Mouse (Mus musculus) MEL (cell line): ENCODE results near the gene Zfp949. TPM values are rescaled to one million over a fixed set of nuclear protein-coding genes. Genes with fewer than 3 reads are reported as not detected.

Source experiments
- DNase-seq: peaks from one replicate; pipeline ENCODE4 v3.0.0; 2011; ENCODE audit warnings: low read depth, low spot score
- H3K27ac ChIP-seq: 2 replicates; pipeline ENCODE4 v1.5.1; 2012; ENCODE audit warnings: low read depth, mild to moderate bottlenecking, control low read depth, low read length, moderate library complexity; ENCODE audit not compliant: control insufficient read depth
- H3K27me3 ChIP-seq, 2 experiments: fragments of 150-350 bp in 1 of 2; sonication (generic) in 1 of 2; 2 replicates each; pipeline ENCODE4 v1.6.1; 2012; ENCODE audit warnings: low read length in 2 of 2, mild to moderate bottlenecking in 2 of 2, improper control_type of control experiment in 1 of 2, moderate library complexity in 1 of 2; ENCODE audit not compliant: insufficient read depth in 2 of 2, control insufficient read depth in 1 of 2
- H3K36me3 ChIP-seq, 2 experiments: 2 replicates each; pipeline ENCODE4 v1.6.1; 2012 to 2014; ENCODE audit warnings: low read length in 2 of 2, improper control_type of control experiment in 1 of 2, inconsistent platforms in 1 of 2, mild to moderate bottlenecking in 1 of 2; ENCODE audit not compliant: insufficient read depth in 2 of 2, control insufficient read depth in 1 of 2
- H3K4me1 ChIP-seq, 2 experiments: fragments of 150-350 bp in 1 of 2; sonication (generic) in 1 of 2; 2 replicates each; pipeline ENCODE4 v1.6.1; 2012; ENCODE audit warnings: low read length in 2 of 2, improper control_type of control experiment in 1 of 2, mild to moderate bottlenecking in 1 of 2; ENCODE audit not compliant: insufficient read depth in 2 of 2, control insufficient read depth in 1 of 2
- H3K4me3 ChIP-seq, 2 experiments: fragments of 150-350 bp in 1 of 2; sonication (generic) in 1 of 2; 2 replicates each; pipeline ENCODE4 v1.5.1; 2012; ENCODE audit warnings: low read depth in 2 of 2, low read length in 2 of 2, mild to moderate bottlenecking in 2 of 2, moderate library complexity in 2 of 2, control low read depth in 1 of 2, improper control_type of control experiment in 1 of 2; ENCODE audit not compliant: control insufficient read depth in 1 of 2, insufficient read depth in 1 of 2
- H3K79me2 ChIP-seq: 2 replicates; pipeline ENCODE4 v1.6.1; 2012; ENCODE audit warnings: mild to moderate bottlenecking, low read length, moderate library complexity; ENCODE audit not compliant: control insufficient read depth, poor library complexity, insufficient read depth
- H3K9ac ChIP-seq: 2 replicates; pipeline ENCODE4 v1.6.1; 2012; ENCODE audit warnings: low read depth, mild to moderate bottlenecking, control low read depth, low read length, moderate library complexity; ENCODE audit not compliant: control insufficient read depth, poor library complexity, severe bottlenecking
- H3K9me3 ChIP-seq: fragments of 150-350 bp; sonication (generic); replicated peaks from 2 replicates; pipeline ENCODE4 v1.6.1; 2012; ENCODE audit warnings: mild to moderate bottlenecking, low read length, improper control_type of control experiment, moderate library complexity; ENCODE audit not compliant: insufficient read depth
- BHLHE40 ChIP-seq: IDR thresholded peaks from 2 replicates; pipeline ENCODE4 v1.6.1; 2012; ENCODE audit warnings: low read depth, mild to moderate bottlenecking, inconsistent platforms, low read length, improper control_type of control experiment, borderline replicate concordance
- CHD1 ChIP-seq: IDR thresholded peaks from 2 replicates; pipeline ENCODE4 v1.6.1; 2012; ENCODE audit warnings: low read depth, mild to moderate bottlenecking, inconsistent platforms, low read length, improper control_type of control experiment
- ELF1 ChIP-seq: IDR thresholded peaks from 2 replicates; pipeline ENCODE4 v1.6.1; 2014; ENCODE audit warnings: low read depth, mild to moderate bottlenecking, inconsistent platforms, low read length, improper control_type of control experiment, moderate library complexity
- EP300 ChIP-seq, 2 experiments: IDR thresholded peaks; 2 replicates each; pipeline ENCODE4 v1.6.1; 2011; ENCODE audit warnings: improper control_type of control experiment in 2 of 2, low read length in 2 of 2, low read depth in 1 of 2, mild to moderate bottlenecking in 1 of 2
- ETS1 ChIP-seq: IDR thresholded peaks from 2 replicates; pipeline ENCODE4 v1.6.1; 2012; ENCODE audit warnings: low read depth, mild to moderate bottlenecking, inconsistent platforms, low read length, improper control_type of control experiment, moderate library complexity
- HCFC1 ChIP-seq: IDR thresholded peaks from 2 replicates; pipeline ENCODE4 v1.6.1; 2012; ENCODE audit warnings: low read depth, mild to moderate bottlenecking, inconsistent platforms, low read length, improper control_type of control experiment, moderate library complexity
- JUND ChIP-seq: IDR thresholded peaks from 2 replicates; pipeline ENCODE4 v1.6.1; 2011; ENCODE audit warnings: low read depth, mild to moderate bottlenecking, improper control_type of control experiment, low read length
- KAT2A ChIP-seq: conservative IDR thresholded peaks from 2 replicates; pipeline ENCODE4 v1.6.1; 2012; ENCODE audit warnings: low read depth, low read length, improper control_type of control experiment, inconsistent platforms
- MEF2A ChIP-seq: IDR thresholded peaks from 2 replicates; pipeline ENCODE4 v1.6.1; 2014; ENCODE audit warnings: low read depth, mild to moderate bottlenecking, inconsistent platforms, low read length, improper control_type of control experiment; ENCODE audit not compliant: poor library complexity, insufficient replicate concordance, severe bottlenecking; ENCODE audit errors: extremely low read depth
- MXI1 ChIP-seq: IDR thresholded peaks from 2 replicates; pipeline ENCODE4 v1.6.1; 2011; ENCODE audit warnings: mild to moderate bottlenecking, low read depth, low read length, improper control_type of control experiment
- MYB ChIP-seq: IDR thresholded peaks from 2 replicates; pipeline ENCODE4 v1.6.1; 2011; ENCODE audit warnings: mild to moderate bottlenecking, low read depth, low read length, improper control_type of control experiment
- MYC ChIP-seq: IDR thresholded peaks from 2 replicates; pipeline ENCODE4 v1.6.1; 2011; ENCODE audit warnings: low read depth, mild to moderate bottlenecking, low read length, improper control_type of control experiment, moderate library complexity
- NELFE ChIP-seq: IDR thresholded peaks from 2 replicates; pipeline ENCODE4 v1.6.1; 2011; ENCODE audit warnings: low read depth, low read length, improper control_type of control experiment
- NRF1 ChIP-seq: IDR thresholded peaks from 2 replicates; pipeline ENCODE4 v1.6.1; 2014; ENCODE audit warnings: low read depth, mild to moderate bottlenecking, inconsistent platforms, low read length, improper control_type of control experiment, moderate library complexity; ENCODE audit not compliant: poor library complexity, insufficient read depth, severe bottlenecking
- POLR2A ChIP-seq, 2 experiments: IDR thresholded peaks; 2 replicates each; pipeline ENCODE4 v1.6.1; 2011 to 2012; ENCODE audit warnings: low read length in 2 of 2, mild to moderate bottlenecking in 2 of 2, control low read depth in 1 of 2, improper control_type of control experiment in 1 of 2, low read depth in 1 of 2, moderate library complexity in 1 of 2; ENCODE audit not compliant: control insufficient read depth in 1 of 2, insufficient read depth in 1 of 2, poor library complexity in 1 of 2
- POLR2AphosphoS2 ChIP-seq: IDR thresholded peaks from 2 replicates; pipeline ENCODE4 v1.6.1; 2011; ENCODE audit warnings: low read length, improper control_type of control experiment
- RAD21 ChIP-seq: IDR thresholded peaks from 2 replicates; pipeline ENCODE4 v1.6.1; 2011; ENCODE audit warnings: mild to moderate bottlenecking, low read depth, low read length, improper control_type of control experiment
- RCOR1 ChIP-seq: IDR thresholded peaks from 2 replicates; pipeline ENCODE4 v1.6.1; 2012; ENCODE audit warnings: low read depth, mild to moderate bottlenecking, inconsistent platforms, low read length, improper control_type of control experiment
- SIN3A ChIP-seq: IDR thresholded peaks from 2 replicates; pipeline ENCODE4 v1.6.1; 2012; ENCODE audit warnings: low read length, improper control_type of control experiment, inconsistent platforms
- SMC3 ChIP-seq: IDR thresholded peaks from 2 replicates; pipeline ENCODE4 v1.6.1; 2011; ENCODE audit warnings: low read depth, low read length, improper control_type of control experiment
- TAL1 ChIP-seq: IDR thresholded peaks from 2 replicates; pipeline ENCODE4 v1.6.1; 2012; ENCODE audit warnings: mild to moderate bottlenecking, inconsistent platforms, low read length, moderate library complexity, mixed read lengths
- TCF12 ChIP-seq: IDR thresholded peaks from 2 replicates; pipeline ENCODE4 v1.6.1; 2014; ENCODE audit warnings: low read depth, mild to moderate bottlenecking, inconsistent platforms, low read length, improper control_type of control experiment, moderate library complexity
- UBTF ChIP-seq: IDR thresholded peaks from 2 replicates; pipeline ENCODE4 v1.6.1; 2012; ENCODE audit warnings: low read depth, mild to moderate bottlenecking, inconsistent platforms, low read length, improper control_type of control experiment, moderate library complexity, borderline replicate concordance; ENCODE audit not compliant: insufficient read depth
- USF1 ChIP-seq: IDR thresholded peaks from 2 replicates; pipeline ENCODE4 v1.6.1; 2014; ENCODE audit warnings: low read depth, mild to moderate bottlenecking, inconsistent platforms, low read length, improper control_type of control experiment, moderate library complexity
- USF2 ChIP-seq, 2 experiments: IDR thresholded peaks; 2 replicates each; pipeline ENCODE4 v1.6.1; 2011 to 2012; ENCODE audit warnings: improper control_type of control experiment in 2 of 2, low read length in 2 of 2, borderline replicate concordance in 1 of 2, inconsistent platforms in 1 of 2, low read depth in 1 of 2, mild to moderate bottlenecking in 1 of 2; ENCODE audit not compliant: insufficient read depth in 1 of 2
- ZKSCAN1 ChIP-seq: IDR thresholded peaks from 2 replicates; pipeline ENCODE4 v1.6.1; 2012; ENCODE audit warnings: low read depth, mild to moderate bottlenecking, inconsistent platforms, low read length, improper control_type of control experiment, moderate library complexity
- ZMIZ1 ChIP-seq: IDR thresholded peaks from 2 replicates; pipeline ENCODE4 v1.6.1; 2012; ENCODE audit warnings: low read depth, mild to moderate bottlenecking, inconsistent platforms, low read length, improper control_type of control experiment, moderate library complexity
- ZNF384 ChIP-seq: IDR thresholded peaks from 2 replicates; pipeline ENCODE4 v1.6.1; 2012; ENCODE audit warnings: low read depth, mild to moderate bottlenecking, inconsistent platforms, low read length, improper control_type of control experiment
- polyA plus RNA-seq, 2 experiments: library from polyadenylated mRNA; stranded (reverse) in 1 of 2; unstranded in 1 of 2; fragments of >175 nt in 1 of 2; fragments of >200 nt in 1 of 2; gene quantifications; 2 replicates each; pipeline versions ENCODE4 v1.2.1 to v1.2.4; 2012; ENCODE audit warnings: low replicate concordance in 2 of 2, low read depth in 1 of 2; ENCODE audit not compliant: insufficient read length in 2 of 2, insufficient read depth in 1 of 2, missing spikeins in 1 of 2
- total RNA-seq: library from RNA; depleted of rRNA; stranded (reverse); fragments of 300-350 nt; gene quantifications from 2 replicates; pipeline ENCODE4 v1.2.3, GENCODE M21; 2012

The Zfp949 gene
- total and polyA plus RNA-seq, 3 experiments = 4.5 to 4.6 TPM; not detected in 1

GRCm38 (mm10) chr9:88515546-88515945 lies 32.3 kb upstream of the Zfp949 start:
- TF ChIP-seq MYB = no peak
- TF ChIP-seq ZNF384 = no peak
- no peak for TF ChIP-seq NELFE
- no peak for TF ChIP-seq CHD1
- no peak for TF ChIP-seq BHLHE40
- TF ChIP-seq TCF12 = no peak
- TF ChIP-seq POLR2A (IDR thresholded peaks at IDR 0.05; ENCODE audit: control insufficient read depth in 1 of 2, insufficient read depth in 1 of 2, low read depth in 1 of 2, low read length in 2 of 2, poor library complexity in 1 of 2) = no peak
- TF ChIP-seq SIN3A = no peak
- TF ChIP-seq ZKSCAN1 = no peak
- no peak for TF ChIP-seq USF2 (IDR thresholded peaks at IDR 0.05; ENCODE audit: borderline replicate concordance in 1 of 2, insufficient read depth in 1 of 2, low read depth in 1 of 2, low read length in 2 of 2)
- no peak for TF ChIP-seq POLR2AphosphoS2
- no peak for TF ChIP-seq RCOR1
- no peak for TF ChIP-seq JUND
- no peak for TF ChIP-seq SMC3
- no peak for TF ChIP-seq USF1
- TF ChIP-seq MXI1 = no peak
- TF ChIP-seq KAT2A = no peak
- TF ChIP-seq HCFC1 = no peak
- DNase-seq = no peak
- peaks cover 0 to 8% of the 10 kb centered on the region in 2 experiments; a peak in 2 of 4 replicates for H3K36me3 ChIP-seq

GRCm38 (mm10) chr9:88516361-88516995 lies 31.3 kb upstream of the Zfp949 start:
- Histone ChIP-seq H3K4me3 (no peak overlapping the region), H3K9me3 (no peaks in the 10 kb centered on the region), H3K27me3 (peaks cover 0 to 3% of the 10 kb centered on the region in 2 experiments; a peak in 3 of 4 replicates), H3K36me3 (peaks cover 4 to 14% of the 10 kb centered on the region in 2 experiments), H3K79me2 (peaks cover 8% of the 10 kb centered on the region), H3K4me1 (peaks cover 0 to 7% of the 10 kb centered on the region in 2 experiments; a peak in 2 of 4 replicates), H3K9ac (no peak overlapping the region), H3K27ac (no peak overlapping the region)
- TF ChIP-seq MEF2A (no peak), EP300 (IDR thresholded peaks at IDR 0.05; ENCODE audit: low read depth in 1 of 2, low read length in 2 of 2) (no peak), TAL1 (no peak), MXI1 (no peak), ETS1 (no peak), ZMIZ1 (no peak), TCF12 (no peak), MYB (no peak), BHLHE40 (no peak), UBTF (no peak), JUND (no peak), NRF1 (no peak), RAD21 (no peak), MYC (no peak), NELFE (no peak), ZNF384 (no peak), ELF1 (no peak)
- DNase-seq = peak; percentile 46

More at GRCm38 (mm10) chr9:88515546-88515945, 32.3 kb upstream of the Zfp949 start:
- 0 out of 2 replicates have a peak, but pooled peaks cover under 1% of the 10 kb centered on the region for H3K79me2 ChIP-seq
- no peak overlapping the region for H3K9ac ChIP-seq
- no peak overlapping the region for H3K27ac ChIP-seq
- H3K4me3 ChIP-seq = no peak overlapping the region
- H3K27me3 ChIP-seq = peaks cover 0 to 3% of the 10 kb centered on the region in 2 experiments; a peak in 3 of 4 replicates
- H3K4me1 ChIP-seq = peaks cover 0 to 5% of the 10 kb centered on the region in 2 experiments; a peak in 2 of 4 replicates
- no peaks in the 10 kb centered on the region for H3K9me3 ChIP-seq
